Mouse (Mus musculus) adrenal gland (tissue): ENCODE results near the gene Rhod.

Experiments used
- intact Hi-C: fragments of 180-260 bp; cut with DNase I; formaldehyde crosslinking; loops from one replicate; pipeline ENCODE4 v1.15.1; 2025

Rhod gene

GRCm38 (mm10) chr19:4417183-4417582, 22.0 kb downstream of the Rhod start:
- intact Hi-C loops, result loop anchor here (1.0 to 5.0 kb wide), 2 partner anchors 79 to 160 kb away; no protein-coding TSS in a partner anchor

GRCm38 (mm10) chr19:4414631-4415030, 24.6 kb downstream of the Rhod start:
- intact Hi-C loops, result loop anchor here (5.0 kb wide), 1 partner anchor 157 kb away; no protein-coding TSS in a partner anchor

DNA sequence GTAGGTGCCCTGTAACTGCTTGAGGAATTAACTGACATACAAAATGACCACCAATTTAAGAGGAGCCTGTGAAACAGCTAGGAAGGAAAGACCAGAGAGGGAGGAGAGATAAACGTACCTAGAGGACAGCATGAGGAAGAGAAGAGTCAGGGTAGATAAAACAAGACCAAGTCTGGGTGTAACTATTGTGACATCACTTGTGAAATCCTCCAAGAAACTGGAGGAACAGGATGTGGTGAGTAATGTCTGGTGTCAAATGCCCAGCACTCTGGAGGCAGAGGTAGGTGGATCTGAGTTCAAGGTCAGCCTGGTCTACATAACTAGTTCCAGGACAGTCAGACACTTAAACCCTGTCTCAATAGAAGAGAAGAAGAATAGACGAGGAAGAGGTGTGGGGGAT, 30.2 kb downstream of the Rhod start:
- intact Hi-C loops, result no loop called here

- intact Hi-C loops, result no loop called here
Observed at GRCm38 (mm10) chr19:4404840-4405239, 34.4 kb downstream of the Rhod start.

DNA sequence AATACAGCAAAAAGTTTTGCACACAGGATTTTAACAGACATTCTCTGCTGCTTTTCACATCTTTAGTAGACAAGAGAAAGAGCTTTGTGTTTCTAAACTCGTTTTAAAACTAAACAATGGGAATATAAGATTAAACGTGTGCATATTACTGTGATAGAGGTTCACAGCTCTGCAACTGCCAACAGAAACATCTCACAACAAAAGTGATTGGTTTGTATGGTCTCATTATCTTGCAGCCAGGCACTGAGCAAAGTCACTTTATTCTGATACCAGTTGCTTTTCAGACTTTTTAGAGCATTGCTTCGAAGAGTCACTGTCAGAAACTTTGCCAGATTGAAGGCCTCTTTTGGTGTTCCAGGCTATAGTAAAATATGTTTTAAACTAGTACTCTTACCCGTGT, 40.3 kb downstream of the Rhod start:
- intact Hi-C loops, result no loop called here

DNA sequence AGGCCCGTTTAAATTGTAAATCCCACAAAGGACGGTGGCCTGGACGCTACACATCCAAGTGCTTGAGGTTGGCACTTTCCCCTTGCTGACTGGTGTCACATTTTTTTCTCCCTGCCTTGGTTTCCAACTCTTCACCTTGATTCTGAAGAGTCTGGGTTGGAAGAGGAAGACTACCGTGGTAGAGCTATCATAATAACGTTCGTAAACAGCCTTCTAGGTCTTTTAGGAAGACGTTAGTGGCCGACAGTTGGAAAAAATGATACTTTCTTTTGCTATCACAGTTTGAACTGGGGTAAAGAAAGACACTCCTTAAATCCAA, 40.6 kb downstream of the Rhod start:
- intact Hi-C loops, result no loop called here

DNA sequence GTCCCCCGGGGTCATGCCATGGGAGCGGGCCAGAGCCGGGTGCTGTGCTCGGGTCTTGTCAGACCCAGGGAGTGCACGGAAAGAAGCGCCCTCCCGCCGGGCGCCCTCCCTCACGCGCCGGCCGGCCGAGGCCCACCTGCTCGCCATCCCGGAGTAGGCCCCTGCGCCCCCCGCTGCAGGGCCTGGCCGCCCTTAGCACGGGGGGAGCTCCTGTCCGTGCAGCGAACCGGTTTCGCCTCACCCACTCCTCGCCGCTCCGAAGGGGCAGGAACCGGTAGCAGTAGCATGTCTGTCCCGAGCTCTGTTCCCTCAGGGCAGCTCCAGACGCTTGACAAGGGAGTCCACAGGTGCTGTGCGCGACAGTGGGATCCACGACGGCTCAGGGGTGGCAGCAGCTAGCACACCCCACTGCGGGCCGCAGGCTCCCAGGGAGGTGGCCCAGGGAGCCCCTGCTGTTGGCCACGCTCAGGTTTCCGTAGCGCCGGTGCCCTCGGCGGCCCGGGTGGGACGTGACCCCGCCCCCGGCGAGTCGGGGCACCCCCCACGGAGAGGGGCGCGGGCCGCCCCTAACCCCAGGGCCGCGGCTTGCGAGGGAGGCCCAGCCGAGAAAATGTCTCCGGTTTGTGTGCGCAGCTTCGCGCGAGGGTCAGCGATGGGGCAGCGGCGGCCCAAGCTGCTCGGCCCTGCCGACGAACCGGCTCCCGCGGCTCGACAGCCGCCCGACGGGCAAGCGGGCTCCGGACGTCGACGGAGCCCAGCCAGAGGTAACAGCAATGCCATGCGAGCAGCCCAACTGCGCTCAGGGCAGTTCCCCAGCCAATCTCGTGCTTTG, 41.2 kb downstream of the Rhod start, which contains the start of gene Kdm2a:
Gene Kdm2a, minus strand, starts transcription at position 488 of the 832 bp plus-strand sequence.
- intact Hi-C loops, result no loop called here

- intact Hi-C loops, result no loop called here
Observed at GRCm38 (mm10) chr19:4396998-4397797, 42.0 kb downstream of the Rhod start.

DNA sequence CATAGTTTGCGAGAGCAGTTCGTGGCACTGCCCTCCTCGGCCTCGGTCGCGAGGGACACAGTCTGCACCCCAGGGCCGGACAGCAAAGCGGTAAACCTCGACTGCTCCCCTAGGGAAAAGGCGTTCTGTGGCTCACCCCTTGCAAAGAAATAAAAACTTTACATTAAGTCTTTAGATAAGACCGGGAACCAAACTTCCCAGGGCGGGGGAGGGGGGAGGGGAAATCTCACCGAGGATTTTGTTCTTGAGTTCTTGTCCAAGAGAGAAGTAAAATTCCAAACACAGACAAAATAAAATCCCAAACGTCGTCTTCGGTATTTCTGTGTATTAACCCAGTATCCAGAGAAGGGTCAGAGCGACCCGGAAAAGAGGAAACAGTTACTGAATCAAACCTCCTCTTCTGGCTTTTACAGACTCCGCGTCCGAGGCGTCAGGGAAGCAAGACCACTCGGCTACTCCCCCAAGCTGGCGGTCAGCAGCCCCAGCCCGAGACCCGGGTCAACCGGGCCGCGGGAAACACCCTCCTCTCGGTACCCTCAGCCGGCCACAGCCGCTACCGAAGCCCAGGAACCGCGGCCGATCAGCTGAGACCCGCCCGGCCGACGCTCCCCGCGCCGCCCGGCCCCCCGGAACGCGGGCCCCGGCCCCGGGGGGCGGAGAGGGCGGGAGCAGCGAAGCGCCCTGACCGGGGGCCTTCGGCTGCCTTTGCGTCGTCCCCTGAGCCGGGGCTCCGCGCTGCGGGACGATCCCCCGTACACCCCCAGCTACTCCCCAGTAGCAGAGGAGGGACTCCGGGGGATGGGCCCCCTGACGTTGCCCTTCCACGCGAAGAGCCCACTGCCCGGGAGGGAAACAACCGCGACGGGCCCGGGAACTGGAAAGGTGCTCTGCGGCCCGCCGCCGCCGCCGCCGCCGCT, 42.9 kb downstream of the Rhod start:
- intact Hi-C loops, result no loop called here

- intact Hi-C loops, result no loop called here
Observed at GRCm38 (mm10) chr19:4387276-4387675, 52.0 kb downstream of the Rhod start.

DNA sequence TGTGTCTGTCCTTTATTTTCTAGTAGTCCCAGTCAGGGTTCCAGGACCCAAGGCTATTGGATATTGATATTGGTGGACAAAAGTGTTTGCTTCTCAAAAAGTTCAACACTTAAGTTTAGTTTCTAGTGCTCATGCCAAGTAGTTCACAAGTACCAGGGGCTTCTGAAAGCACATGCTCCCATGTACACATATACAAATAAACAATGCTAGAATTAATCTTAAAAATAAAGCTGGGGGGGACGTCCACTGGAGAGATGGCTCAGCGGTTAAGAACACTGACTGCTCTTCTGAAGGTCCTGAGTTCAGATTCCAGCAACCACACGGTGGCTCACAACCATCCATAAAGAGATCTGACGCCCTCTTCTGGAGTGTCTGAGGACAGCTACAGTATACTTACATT, 54.2 kb downstream of the Rhod start:
- intact Hi-C loops, result no loop called here

DNA sequence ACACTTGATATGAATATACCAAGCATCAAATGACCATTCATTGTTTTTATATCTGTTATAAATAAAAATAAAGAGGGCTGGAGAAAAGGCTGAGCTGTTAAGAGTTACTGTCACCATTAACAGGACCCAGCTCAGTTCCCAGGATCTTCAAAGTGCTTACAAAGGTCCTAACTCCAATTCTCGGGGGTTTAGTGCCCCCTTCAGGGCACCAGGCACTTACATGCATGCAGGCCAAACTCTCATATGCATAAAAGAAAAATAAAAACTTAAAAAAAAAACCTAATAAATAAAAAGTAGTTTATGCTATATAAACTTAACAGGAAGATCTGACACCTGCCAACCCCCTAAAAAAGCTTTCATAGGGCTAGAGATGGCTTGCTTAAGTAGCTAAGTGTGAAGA, 54.9 kb downstream of the Rhod start:
- intact Hi-C loops, result loop anchor here (5.0 kb wide), 1 partner anchor 42 kb away; no protein-coding TSS in a partner anchor

GRCm38 (mm10) chr19:4383306-4383705, 55.9 kb downstream of the Rhod start:
- intact Hi-C loops, result loop anchor here (5.0 kb wide), 1 partner anchor 41 kb away; no protein-coding TSS in a partner anchor

- intact Hi-C loops, result loop anchor here (5.0 kb wide), 1 partner anchor 40 kb away; no protein-coding TSS in a partner anchor
Observed at GRCm38 (mm10) chr19:4382303-4382702, 56.9 kb downstream of the Rhod start.
